Mouse (Mus musculus): ENCODE results near the gene Dop1a. TPM values are rescaled to one million over a fixed set of nuclear protein-coding genes. Genes with fewer than 3 reads are reported as not detected.
A peak's percentile ranks its signal among the peaks of the same experiment; 100 is the strongest.

Dop1a gene
- 10.3 and 12.3 TPM in 2 replicates for polyA plus RNA-seq (2015; fragmentation: Nextera tagmentation; extraction: Ambion mirVana)

DNA sequence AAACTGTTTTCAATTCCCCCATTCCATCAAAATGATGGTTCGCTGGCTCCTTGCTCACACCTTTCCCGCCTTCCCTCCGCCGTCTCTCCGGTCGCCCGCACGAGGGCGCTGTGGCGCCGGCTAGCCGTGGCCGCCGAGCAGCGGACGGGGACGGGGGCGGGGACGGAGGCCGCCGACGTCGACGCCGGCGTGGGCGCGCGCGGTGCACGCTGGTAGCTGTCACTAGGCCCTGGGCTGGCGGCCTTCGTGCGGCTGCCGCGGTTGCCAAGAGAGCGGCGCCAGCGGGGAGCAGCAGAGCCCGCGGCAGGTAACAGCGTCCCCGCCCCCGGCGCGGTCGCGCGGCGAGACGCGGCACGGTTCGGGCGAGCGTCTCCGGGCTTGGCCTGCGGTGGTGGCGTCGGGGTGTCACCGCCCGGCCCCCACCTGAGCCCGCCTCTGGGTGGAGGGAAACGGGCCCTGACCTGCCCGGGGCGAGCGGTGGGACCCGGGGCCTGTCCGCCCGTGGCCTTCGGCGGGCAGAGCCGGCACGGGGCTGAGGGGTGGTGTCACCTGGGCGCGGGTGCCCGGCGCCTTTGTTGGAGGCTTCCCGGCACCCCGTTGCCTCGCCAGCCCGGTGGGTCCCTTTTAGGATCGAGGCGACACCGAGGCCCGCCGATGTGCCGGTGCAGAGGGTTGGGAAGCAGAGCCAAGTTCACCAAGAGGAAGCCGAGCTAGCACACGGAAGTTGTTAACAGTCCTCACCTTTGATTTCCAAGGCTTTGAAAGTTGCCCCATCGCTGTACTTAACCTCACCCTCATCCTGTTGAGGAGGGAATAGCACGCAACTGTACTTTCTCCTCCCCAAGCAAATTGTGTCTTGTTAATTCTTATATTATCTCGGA, at the start of gene Dop1a:
Gene Dop1a, plus strand, starts transcription at position 165 of the 881 bp plus-strand sequence.
- H3K27me3 ChIP-seq = peaks cover 5% of the 10 kb centered on the region; the same call in 1 of the 2 replicates
- peak; percentile 96 for ATAC-seq (ENCODE audit: borderline replicate concordance, extremely low read depth, low FRiP score, low TSS enrichment)
- H3K9me3 ChIP-seq = no peaks in the 10 kb centered on the region
- peak within 1 kb of the TSS; percentile 88 for H3K4me3 ChIP-seq
- peak within 1 kb of the TSS; percentile 81 for H3K27ac ChIP-seq
- peak within 1 kb of the TSS; percentile 83 for H3K4me2 ChIP-seq
- peaks cover 7% of the 10 kb centered on the region; the same call in 1 of the 2 replicates for H3K4me1 ChIP-seq
- WGBS = under 1% methylated on average over 91 of the region's 93 CpGs
- H3K9ac ChIP-seq = peak within 1 kb of the TSS; percentile 89
- H3K36me3 ChIP-seq = no peaks in the 10 kb centered on the region

DNA sequence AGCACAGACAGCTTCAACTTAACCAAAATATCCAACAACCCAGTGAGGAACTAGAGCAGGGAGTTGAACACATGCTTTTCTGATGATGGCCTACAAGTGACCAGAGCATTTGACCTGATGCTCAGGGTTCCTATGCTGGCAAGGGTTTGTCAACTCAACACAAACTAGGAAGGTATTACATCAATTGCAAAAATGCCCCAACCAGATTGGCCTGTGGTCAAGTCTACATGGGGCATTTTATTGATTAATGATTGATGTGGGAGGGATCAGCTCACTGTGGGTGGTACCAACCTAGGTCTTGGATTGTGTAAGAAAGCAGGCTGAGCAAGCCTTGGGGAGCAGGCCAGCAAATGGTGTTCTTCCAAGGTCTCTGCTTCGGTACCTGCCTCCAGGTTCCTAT, 49.0 kb upstream of the Dop1a start:
- Histone ChIP-seq H3K36me3 (no peaks in the 10 kb centered on the region), H3K9ac (no peak overlapping the region), H3K4me3 (no peak overlapping the region), H3K27ac (no peak overlapping the region), H3K9me3 (no peaks in the 10 kb centered on the region), H3K4me1 (no peaks in the 10 kb centered on the region), H3K4me2 (no peak overlapping the region), H3K27me3 (no peaks in the 10 kb centered on the region)
- WGBS = 94% methylated on average over 1 of the region's 1 CpGs
- no peak for ATAC-seq (ENCODE audit: borderline replicate concordance, extremely low read depth, low FRiP score, low TSS enrichment)

DNA sequence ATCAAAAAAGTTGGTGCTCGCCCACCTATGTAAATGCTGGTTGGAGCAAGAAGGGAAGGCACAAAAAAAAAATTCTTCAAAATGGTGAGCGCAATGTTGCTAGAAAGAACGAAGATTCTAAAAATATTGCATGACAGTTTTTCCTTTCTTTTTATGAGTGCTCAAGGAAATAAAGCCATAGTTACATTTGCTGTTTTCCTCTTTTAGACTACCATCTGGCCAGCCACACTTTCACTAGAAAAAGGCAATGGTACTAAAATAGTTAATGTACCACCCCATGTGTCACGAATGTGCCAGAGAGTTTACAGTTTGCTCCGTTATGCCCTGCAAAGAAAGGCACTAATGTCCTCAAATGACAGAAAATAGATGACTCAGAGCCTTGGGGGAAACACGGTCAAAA, 47.6 kb upstream of the Dop1a start:
- ATAC-seq (ENCODE audit: borderline replicate concordance, extremely low read depth, low FRiP score, low TSS enrichment) = no peak
- H3K27ac ChIP-seq = no peak overlapping the region
- no peaks in the 10 kb centered on the region for H3K36me3 ChIP-seq
- H3K27me3 ChIP-seq = no peaks in the 10 kb centered on the region
- H3K4me2 ChIP-seq = no peak overlapping the region
- no peaks in the 10 kb centered on the region for H3K9me3 ChIP-seq
- H3K4me1 ChIP-seq = no peaks in the 10 kb centered on the region
- 75% methylated on average over 6 of the region's 6 CpGs for WGBS
- H3K9ac ChIP-seq = no peak overlapping the region
- no peak overlapping the region for H3K4me3 ChIP-seq

DNA sequence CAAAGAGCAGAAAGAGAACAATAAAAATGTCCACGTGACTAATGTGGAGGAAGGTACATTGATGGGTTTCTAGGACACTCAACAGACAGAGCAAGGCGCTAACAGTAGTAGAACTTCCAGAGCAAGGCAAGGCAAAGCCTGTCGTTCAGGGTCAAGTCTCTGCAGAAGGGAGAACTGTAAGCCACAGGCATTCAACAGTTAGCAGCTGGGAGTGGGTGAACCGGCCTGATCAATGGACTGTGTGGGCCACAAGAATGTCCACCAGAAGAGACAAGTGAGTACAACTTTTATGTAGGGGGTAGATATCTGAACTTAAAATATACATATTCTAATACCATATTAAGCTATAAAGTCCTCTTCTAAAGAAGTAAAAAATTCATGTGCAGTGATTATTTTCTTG, 43.6 kb upstream of the Dop1a start:
- Histone ChIP-seq H3K4me2 (no peak overlapping the region), H3K9me3 (no peaks in the 10 kb centered on the region), H3K9ac (no peak overlapping the region), H3K27ac (no peak overlapping the region), H3K36me3 (no peaks in the 10 kb centered on the region), H3K27me3 (no peaks in the 10 kb centered on the region), H3K4me3 (no peak overlapping the region), H3K4me1 (no peaks in the 10 kb centered on the region)
- no peak for ATAC-seq (ENCODE audit: borderline replicate concordance, extremely low read depth, low FRiP score, low TSS enrichment)
- 77% methylated on average over 4 of the region's 4 CpGs for WGBS

DNA sequence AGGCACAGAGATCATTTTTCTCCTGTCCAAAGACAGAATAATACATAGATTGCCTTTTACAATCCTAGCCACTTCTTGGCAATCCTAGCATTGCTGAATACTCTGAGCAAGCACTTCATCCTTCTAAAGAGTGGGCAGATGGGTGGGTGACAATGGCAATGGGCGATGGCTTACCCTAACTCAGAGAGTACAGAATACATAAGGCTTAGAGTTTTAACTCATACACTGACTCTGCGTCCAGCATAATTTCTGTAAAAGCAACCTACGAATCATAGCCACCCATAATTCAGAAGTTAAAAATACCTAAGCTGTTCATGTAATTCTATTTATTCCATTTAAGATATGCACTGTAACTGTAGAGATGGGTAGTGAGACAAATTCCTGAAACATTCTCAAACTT, 31.4 kb upstream of the Dop1a start:
- WGBS = 83% methylated on average over 3 of the region's 3 CpGs
- H3K4me2 ChIP-seq = no peak overlapping the region
- no peaks in the 10 kb centered on the region for H3K27me3 ChIP-seq
- H3K27ac ChIP-seq = no peak overlapping the region
- H3K4me3 ChIP-seq = no peak overlapping the region
- no peaks in the 10 kb centered on the region for H3K36me3 ChIP-seq
- H3K4me1 ChIP-seq = peaks cover 8% of the 10 kb centered on the region; the same call in 1 of the 2 replicates
- H3K9me3 ChIP-seq = no peaks in the 10 kb centered on the region
- H3K9ac ChIP-seq = no peak overlapping the region
- ATAC-seq (ENCODE audit: borderline replicate concordance, extremely low read depth, low FRiP score, low TSS enrichment) = no peak

DNA sequence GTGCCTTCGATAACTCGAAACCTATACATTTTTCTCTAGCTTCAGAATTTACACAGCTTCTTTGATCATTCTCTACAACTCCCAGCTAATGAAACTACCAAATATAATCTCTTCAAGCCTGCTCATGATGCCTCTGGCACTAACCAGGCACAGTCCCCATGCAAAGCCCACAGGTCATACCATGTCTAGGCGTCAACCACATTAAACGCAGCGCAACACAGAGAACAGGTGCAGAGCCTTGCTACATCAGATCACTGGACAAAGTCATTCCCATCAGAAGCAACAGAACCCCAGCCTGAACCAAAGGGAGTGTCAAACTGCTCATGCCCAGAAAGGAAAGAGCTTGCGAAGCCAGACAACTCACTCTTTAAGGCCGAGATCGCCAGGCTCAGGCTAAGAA, 30.3 kb upstream of the Dop1a start:
- Histone ChIP-seq H3K4me3 (no peak overlapping the region), H3K4me2 (no peak overlapping the region), H3K27ac (no peak overlapping the region), H3K36me3 (no peaks in the 10 kb centered on the region), H3K9ac (no peak overlapping the region), H3K4me1 (peaks cover 8% of the 10 kb centered on the region; the same call in 1 of the 2 replicates), H3K9me3 (no peaks in the 10 kb centered on the region), H3K27me3 (no peaks in the 10 kb centered on the region)
- no peak for ATAC-seq (ENCODE audit: borderline replicate concordance, extremely low read depth, low FRiP score, low TSS enrichment)
- WGBS = 97% methylated on average over 8 of the region's 8 CpGs

DNA sequence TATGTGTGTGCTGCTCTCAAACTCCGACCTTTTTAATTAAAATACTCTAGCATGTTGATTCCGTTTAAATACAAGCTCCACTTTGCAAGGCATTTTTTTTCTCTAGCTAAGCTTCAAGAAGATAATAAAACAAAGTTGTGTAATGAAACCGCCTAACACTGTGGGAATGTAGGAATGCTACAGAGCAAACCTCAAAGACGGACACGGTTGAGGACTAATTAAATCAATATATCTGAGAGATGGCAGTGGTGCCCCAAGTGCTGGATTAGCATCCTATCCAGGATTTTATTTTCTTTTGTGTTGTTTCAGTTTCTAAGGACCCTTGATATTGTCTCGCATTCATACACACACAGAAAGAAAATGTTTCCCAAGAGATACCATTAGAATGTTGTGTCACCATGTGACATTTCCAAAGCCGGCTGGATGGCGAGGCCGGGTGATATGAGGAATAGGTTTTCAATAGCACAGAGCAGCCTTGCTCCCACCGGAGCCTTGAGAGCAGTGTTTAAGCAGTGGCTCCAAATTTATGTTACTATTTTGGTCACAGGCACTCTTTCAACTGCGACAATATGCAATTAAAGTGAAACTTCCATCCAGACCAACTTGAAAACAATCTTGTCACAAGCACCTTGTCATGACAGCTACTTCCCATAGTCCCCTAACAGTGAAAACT, 28.5 kb upstream of the Dop1a start:
- H3K36me3 ChIP-seq = no peaks in the 10 kb centered on the region
- no peak for ATAC-seq (ENCODE audit: borderline replicate concordance, extremely low read depth, low FRiP score, low TSS enrichment)
- 44% methylated on average over 11 of the region's 11 CpGs for WGBS
- no peaks in the 10 kb centered on the region for H3K9me3 ChIP-seq
- peaks cover 8% of the 10 kb centered on the region; the same call in 1 of the 2 replicates for H3K4me1 ChIP-seq
- no peak overlapping the region for H3K4me3 ChIP-seq
- H3K27ac ChIP-seq = no peak overlapping the region
- H3K4me2 ChIP-seq = 0 out of 2 replicates have a peak overlapping the region, but pooled peaks have one; percentile 8
- H3K9ac ChIP-seq = no peak overlapping the region
- H3K27me3 ChIP-seq = no peaks in the 10 kb centered on the region

DNA sequence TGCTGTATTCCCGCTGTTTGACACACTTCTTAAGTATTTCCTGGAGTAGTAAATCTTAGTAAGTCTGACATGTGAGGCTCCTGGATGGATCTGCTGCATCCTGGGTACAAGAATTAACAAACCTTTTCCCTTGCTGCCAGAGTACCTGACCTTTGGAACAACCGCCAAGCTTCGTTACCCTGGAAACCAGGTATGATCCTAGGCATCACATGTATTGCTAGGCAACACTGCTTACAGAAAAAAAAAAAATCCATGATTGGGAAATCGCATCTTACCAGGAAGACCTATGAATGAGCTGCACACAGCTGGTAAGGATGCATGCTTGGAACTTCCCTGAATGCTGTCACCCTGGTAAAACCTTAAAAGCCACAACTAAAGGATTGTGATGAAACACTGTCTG, 24.7 kb upstream of the Dop1a start:
- Histone ChIP-seq H3K36me3 (no peaks in the 10 kb centered on the region), H3K9ac (no peak overlapping the region), H3K27ac (no peak overlapping the region), H3K27me3 (no peaks in the 10 kb centered on the region), H3K9me3 (no peaks in the 10 kb centered on the region), H3K4me1 (peaks cover 8% of the 10 kb centered on the region; the same call in 1 of the 2 replicates), H3K4me3 (no peak overlapping the region), H3K4me2 (no peak overlapping the region)
- WGBS = 69% methylated on average over 4 of the region's 4 CpGs
- ATAC-seq (ENCODE audit: borderline replicate concordance, extremely low read depth, low FRiP score, low TSS enrichment) = no peak

DNA sequence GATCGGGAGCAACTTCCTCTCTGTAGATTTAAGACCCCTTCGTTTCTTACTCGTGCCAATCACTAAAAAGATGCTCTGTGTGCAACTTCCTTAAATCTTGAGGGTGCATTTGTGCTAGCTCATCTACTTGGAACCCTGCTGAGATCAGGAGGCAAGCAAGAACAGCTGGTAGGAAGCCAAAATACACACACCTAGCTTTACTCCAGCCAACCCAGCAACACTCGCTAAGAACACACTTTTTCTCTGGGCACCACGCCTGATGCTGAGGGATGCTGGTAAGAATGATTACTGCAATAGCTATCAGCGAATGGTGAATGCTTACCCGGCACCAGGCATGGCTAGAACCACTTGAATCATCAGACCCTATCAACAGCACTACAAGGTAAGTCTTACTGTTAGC, 20.1 kb upstream of the Dop1a start:
- WGBS = 79% methylated on average over 7 of the region's 7 CpGs
- H3K9me3 ChIP-seq = no peaks in the 10 kb centered on the region
- no peak overlapping the region for H3K27ac ChIP-seq
- no peaks in the 10 kb centered on the region for H3K4me1 ChIP-seq
- no peak overlapping the region for H3K9ac ChIP-seq
- no peaks in the 10 kb centered on the region for H3K27me3 ChIP-seq
- H3K36me3 ChIP-seq = no peaks in the 10 kb centered on the region
- no peak for ATAC-seq (ENCODE audit: borderline replicate concordance, extremely low read depth, low FRiP score, low TSS enrichment)
- no peak overlapping the region for H3K4me2 ChIP-seq
- no peak overlapping the region for H3K4me3 ChIP-seq

DNA sequence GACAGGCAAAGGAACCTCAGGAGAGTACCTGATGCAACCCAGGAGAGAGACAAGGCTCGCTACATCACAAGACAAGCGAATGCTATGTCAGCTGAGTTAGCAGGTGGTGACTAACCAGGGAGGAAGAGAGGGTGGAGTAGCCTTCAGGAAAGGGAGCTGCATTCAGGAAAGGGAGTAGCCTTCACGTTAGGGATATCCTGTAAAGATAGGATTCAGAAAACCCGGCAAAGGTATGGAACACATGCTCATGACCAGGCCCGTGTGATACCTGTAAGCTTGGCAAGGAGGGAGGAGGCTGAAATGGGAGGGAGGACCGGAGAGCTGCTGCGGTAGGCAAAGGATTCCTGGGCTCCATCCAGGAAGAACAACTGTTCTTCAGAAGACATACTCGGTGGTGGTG, 19.5 kb upstream of the Dop1a start:
- 82% methylated on average over 8 of the region's 8 CpGs for WGBS
- H3K4me2 ChIP-seq = no peak overlapping the region
- no peaks in the 10 kb centered on the region for H3K36me3 ChIP-seq
- no peak overlapping the region for H3K27ac ChIP-seq
- H3K4me3 ChIP-seq = no peak overlapping the region
- H3K9me3 ChIP-seq = no peaks in the 10 kb centered on the region
- no peaks in the 10 kb centered on the region for H3K27me3 ChIP-seq
- no peaks in the 10 kb centered on the region for H3K4me1 ChIP-seq
- H3K9ac ChIP-seq = no peak overlapping the region
- ATAC-seq (ENCODE audit: borderline replicate concordance, extremely low read depth, low FRiP score, low TSS enrichment) = no peak

DNA sequence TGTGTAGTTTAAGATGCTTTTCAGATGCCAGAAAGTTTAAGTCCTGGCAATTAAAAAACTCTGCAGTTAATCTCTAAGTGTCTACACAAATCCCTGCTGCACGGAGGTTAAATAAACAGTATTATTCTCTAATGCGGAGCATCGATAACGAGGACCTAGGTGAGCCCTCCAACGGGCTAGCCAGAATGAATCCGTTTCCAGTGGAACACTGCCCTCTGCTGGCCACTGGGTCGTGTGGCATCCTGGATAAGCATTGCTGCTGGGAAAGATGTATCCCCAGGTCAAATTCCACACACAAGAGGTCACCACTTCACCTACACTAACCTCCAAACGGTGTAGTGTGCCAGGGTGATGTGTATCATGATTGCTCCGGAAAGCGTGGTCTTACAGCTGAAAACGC, 17.4 kb upstream of the Dop1a start:
- peak; percentile 32; the same call in 1 of the 2 replicates for ATAC-seq (ENCODE audit: borderline replicate concordance, extremely low read depth, low FRiP score, low TSS enrichment)
- Histone ChIP-seq H3K36me3 (no peaks in the 10 kb centered on the region), H3K4me2 (no peak overlapping the region), H3K4me1 (no peaks in the 10 kb centered on the region), H3K27me3 (no peaks in the 10 kb centered on the region), H3K9ac (no peak overlapping the region), H3K4me3 (no peak overlapping the region), H3K9me3 (no peaks in the 10 kb centered on the region), H3K27ac (no peak overlapping the region)
- WGBS = 1% methylated on average over 11 of the region's 11 CpGs

DNA sequence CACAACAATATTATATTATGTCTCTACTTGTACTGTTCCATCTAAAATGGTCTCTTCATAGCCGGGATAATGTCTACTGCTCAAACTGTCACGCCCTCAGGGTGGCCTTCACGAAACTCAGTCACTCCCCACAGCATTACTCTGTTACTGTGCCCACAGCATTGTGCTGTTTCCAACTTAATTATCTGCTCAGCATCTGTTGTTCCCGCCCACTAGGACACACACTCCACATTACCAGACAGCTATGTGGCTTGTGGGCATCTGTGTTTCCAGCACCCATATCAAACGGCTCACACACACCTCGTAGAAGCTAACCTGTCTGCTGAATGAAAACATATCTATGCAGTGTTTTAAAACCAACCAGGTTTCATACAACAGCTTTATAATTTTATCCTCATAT, 15.9 kb upstream of the Dop1a start:
- no peaks in the 10 kb centered on the region for H3K9me3 ChIP-seq
- 50% methylated on average over 6 of the region's 6 CpGs for whole genome bisulfite sequencing
- H3K36me3 ChIP-seq = no peaks in the 10 kb centered on the region
- H3K9ac ChIP-seq = no peak overlapping the region
- no peaks in the 10 kb centered on the region for H3K4me1 ChIP-seq
- H3K27ac ChIP-seq = no peak overlapping the region
- H3K4me3 ChIP-seq = no peak overlapping the region
- no peak for ATAC-seq (ENCODE audit: borderline replicate concordance, extremely low read depth, low FRiP score, low TSS enrichment)
- H3K27me3 ChIP-seq = no peaks in the 10 kb centered on the region
- no peak overlapping the region for H3K4me2 ChIP-seq

Measured in lung, embryonic 15.5 days (tissue).